Mouse (Mus musculus) thymus, adult 2 months (tissue): ENCODE measurements around the gene Dtx1.

Experiments
- CTCF ChIP-seq: fragments of 200-500 bp; IDR thresholded peaks from 2 replicates; pipeline ENCODE4 v1.5.1; 2012; ENCODE audit warnings: mild to moderate bottlenecking, control low read depth, low read length, moderate library complexity, borderline replicate concordance; ENCODE audit not compliant: control insufficient read depth, poor library complexity, insufficient read depth; ENCODE audit errors: extremely low read depth
- POLR2A ChIP-seq: fragments of 200-500 bp; IDR thresholded peaks from 2 replicates; pipeline ENCODE4 v1.6.1; 2012; ENCODE audit warnings: mild to moderate bottlenecking, low read length, control low read depth, moderate library complexity; ENCODE audit not compliant: control insufficient read depth, poor library complexity, insufficient read depth; ENCODE audit errors: extremely low read depth

GRCm38 (mm10) chr5:120749688-120750087, 38.0 kb upstream of the Dtx1 start, which contains the start of gene Oas2:
- no peak for TF ChIP-seq CTCF
- TF ChIP-seq POLR2A, result no peak
